Mouse (Mus musculus) spleen, adult 2 months (tissue): ENCODE measurements around the gene Ythdf2.

Source experiments
- CTCF ChIP-seq: fragments of 200-500 bp; IDR thresholded peaks from 2 replicates; pipeline ENCODE4 v1.5.1; 2011; ENCODE audit warnings: mild to moderate bottlenecking, inconsistent platforms; ENCODE audit not compliant: insufficient read depth, insufficient read length, insufficient replicate concordance; ENCODE audit errors: extremely low read depth
- POLR2A ChIP-seq: fragments of 200-500 bp; IDR thresholded peaks from 2 replicates; pipeline ENCODE4 v1.6.1; 2011; ENCODE audit warnings: low read depth, low read length, inconsistent platforms

DNA sequence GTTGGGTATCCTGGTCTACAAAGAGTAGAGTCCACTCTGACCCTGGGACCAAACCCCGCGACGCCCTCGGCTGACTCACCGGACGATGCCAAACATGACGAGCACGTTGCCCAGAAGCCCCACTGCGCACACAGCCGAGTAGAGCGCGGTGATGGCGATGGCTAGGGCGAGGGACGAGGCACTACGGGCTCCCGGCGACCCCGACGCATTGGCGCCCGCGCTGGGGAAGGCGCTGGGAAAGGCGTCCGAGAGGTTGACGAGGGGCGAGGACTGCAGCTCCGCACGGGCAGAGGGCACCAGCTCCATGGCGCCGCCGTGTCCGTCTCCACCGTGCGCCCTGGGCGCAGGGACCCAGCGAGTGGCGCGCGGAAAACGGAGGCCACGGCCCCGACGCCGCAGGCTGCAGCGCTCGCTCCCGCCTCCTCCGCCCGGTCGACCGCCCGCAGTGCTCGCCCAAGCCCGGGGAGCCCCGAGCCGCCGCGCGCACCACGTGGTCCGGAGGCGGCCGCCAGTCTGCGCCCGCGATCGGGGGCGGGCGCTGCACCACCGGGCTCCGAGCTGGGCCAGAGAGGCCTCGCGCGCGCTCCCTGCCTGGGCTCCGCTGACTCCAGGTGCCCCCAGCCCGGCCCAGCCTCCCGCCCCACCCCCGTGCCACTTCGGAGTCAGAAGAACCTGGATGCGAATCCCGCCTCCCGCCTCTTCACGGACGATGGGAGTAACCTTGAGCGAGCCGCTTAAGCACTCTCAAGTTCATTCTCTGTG lies 67.8 kb downstream of the Ythdf2 start, which contains the start of gene Oprd1:
- TF ChIP-seq POLR2A (no peak), CTCF (no peak)
